Mouse (Mus musculus): ENCODE results near the gene Fcmr. TPM values are rescaled to one million over a fixed set of nuclear protein-coding genes. Genes with fewer than 3 reads are reported as not detected.

The Fcmr gene
- 9.7 and 15.4 TPM in 2 replicates for polyA plus RNA-seq (2012; rRNA removed)

DNA sequence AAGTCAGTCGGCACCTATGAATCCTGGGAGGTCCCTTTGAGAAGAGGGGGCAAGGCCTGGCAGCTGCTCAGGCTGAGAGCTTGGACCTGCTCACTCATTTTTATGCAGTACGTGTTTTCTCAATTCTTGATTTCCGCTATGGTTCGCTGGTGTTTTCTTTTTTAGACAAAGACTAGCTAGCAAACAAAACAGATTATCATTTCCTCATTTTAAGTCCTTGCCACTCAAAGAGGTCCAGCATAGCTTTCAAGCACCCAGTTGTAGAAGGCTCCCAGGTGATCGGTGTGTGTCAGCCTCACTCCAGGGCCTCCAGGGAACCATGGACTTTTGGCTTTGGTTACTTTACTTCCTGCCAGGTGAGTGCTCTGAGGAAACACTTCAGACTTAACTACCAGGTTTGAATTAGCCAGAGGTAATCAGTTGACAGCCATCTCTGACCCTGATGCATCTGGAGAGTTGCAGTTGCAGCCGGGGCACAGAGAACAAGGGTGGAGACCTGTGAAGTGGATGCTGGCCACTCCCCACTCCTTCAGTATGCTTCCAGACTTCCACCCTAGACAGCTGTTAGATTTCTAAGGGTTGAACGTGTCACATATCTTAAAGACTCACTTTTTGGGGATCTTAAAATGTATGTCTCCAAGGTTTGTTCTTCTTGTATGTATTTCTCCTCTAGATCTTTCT lies at the start of gene Fcmr:
Gene Fcmr, plus strand, starts transcription at position 129 of the 681 bp plus-strand sequence.
- Histone ChIP-seq H3K4me1 (replicated peaks; ENCODE audit: control insufficient read depth, insufficient read depth, low read length) (peaks cover 16% of the 10 kb centered on the region), H3K4me3 (ENCODE audit: control insufficient read depth, insufficient read depth, low read length) (no peak within 1 kb of the TSS), H3K36me3 (ENCODE audit: control insufficient read depth, insufficient read depth, low read length) (no peaks in the 10 kb centered on the region), H3K27me3 (ENCODE audit: control insufficient read depth, insufficient read depth, low read length) (no peaks in the 10 kb centered on the region), H3K27ac (ENCODE audit: control insufficient read depth, insufficient read depth, low read length) (no peak within 1 kb of the TSS; the same call in 1 of the 2 replicates)
- DNase-seq, result no peak
- WGBS, result 83% methylated on average over 7 of the region's 7 CpGs
- TF ChIP-seq POLR2A (IDR thresholded peaks at IDR 0.05; ENCODE audit: control insufficient read depth, extremely low read depth, insufficient read depth, low read length, poor library complexity) (no peak), CTCF (IDR thresholded peaks at IDR 0.05; ENCODE audit: borderline replicate concordance, control insufficient read depth, extremely low read depth, insufficient read depth, low read length, poor library complexity) (no peak)

DNA sequence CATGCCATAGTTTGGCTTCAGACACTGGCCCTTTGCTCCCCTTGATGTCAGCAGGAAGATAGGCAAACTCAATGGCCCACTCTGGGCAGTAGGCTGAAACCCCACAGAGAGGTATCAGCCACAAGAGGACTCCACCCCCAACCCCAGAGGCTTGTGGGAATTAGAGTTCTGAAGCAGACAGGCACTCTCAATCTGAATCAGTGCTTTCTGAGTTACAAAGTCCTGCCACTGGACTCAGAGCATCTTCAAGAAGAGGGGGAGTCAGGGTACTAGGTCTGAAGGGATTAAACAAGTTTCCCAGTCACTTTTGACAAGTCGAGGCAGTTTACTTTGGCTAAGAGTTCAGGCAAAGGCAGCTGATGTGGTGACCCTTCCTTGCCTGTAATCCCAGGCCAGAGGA lies 45.7 kb upstream of the Fcmr start:
- 88% methylated on average over 1 of the region's 1 CpGs for WGBS
- Histone ChIP-seq H3K27me3 (ENCODE audit: control insufficient read depth, insufficient read depth, low read length) (no peaks in the 10 kb centered on the region), H3K36me3 (ENCODE audit: control insufficient read depth, insufficient read depth, low read length) (no peaks in the 10 kb centered on the region), H3K27ac (ENCODE audit: control insufficient read depth, insufficient read depth, low read length) (no peak overlapping the region), H3K4me1 (replicated peaks; ENCODE audit: control insufficient read depth, insufficient read depth, low read length) (peaks cover 2% of the 10 kb centered on the region; the same call in 1 of the 2 replicates), H3K4me3 (ENCODE audit: control insufficient read depth, insufficient read depth, low read length) (no peak overlapping the region)
- no peak for DNase-seq
- TF ChIP-seq CTCF (IDR thresholded peaks at IDR 0.05; ENCODE audit: borderline replicate concordance, control insufficient read depth, extremely low read depth, insufficient read depth, low read length, poor library complexity), result no peak
- no peak for TF ChIP-seq POLR2A (IDR thresholded peaks at IDR 0.05; ENCODE audit: control insufficient read depth, extremely low read depth, insufficient read depth, low read length, poor library complexity)

DNA sequence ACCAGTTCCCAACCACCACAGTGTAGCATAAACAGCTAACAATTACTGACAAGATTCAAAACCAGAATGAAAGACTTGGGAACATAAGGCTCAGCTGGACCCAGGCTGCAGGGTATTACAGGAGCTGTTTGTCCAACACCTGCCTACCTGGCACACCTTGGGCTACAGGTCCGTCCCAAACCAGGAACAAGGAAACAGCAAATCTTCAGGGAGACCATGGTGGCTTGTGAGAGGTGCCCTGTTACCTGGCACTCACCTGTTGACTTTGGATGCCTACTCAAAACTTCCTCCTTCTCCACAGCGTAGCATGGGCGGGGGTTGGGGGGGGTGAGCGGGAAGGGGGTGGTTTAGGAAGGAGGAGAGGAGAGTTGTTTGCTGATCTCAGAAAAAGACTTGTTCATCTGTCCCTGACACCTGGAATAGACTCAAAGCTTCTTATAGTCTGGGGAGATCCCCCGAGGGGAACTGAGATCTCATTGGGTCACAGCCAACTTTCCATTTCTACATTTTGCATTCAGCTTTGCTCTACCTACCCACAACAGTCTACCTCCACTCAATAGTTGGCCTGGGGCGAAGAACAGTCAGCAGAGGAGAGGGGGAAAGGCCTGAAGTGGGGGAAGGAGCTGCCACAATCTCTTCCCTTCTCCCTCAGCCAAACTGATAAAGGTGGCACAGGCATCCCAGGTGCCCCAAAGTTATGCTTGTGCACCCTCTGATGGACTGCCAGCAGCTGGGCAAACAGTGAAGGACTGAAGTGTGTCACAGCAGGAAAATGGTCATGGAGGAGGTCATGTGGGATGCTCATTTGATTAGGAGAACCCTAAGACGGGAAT lies 44.9 kb upstream of the Fcmr start:
- Histone ChIP-seq H3K36me3 (ENCODE audit: control insufficient read depth, insufficient read depth, low read length) (no peaks in the 10 kb centered on the region), H3K27ac (ENCODE audit: control insufficient read depth, insufficient read depth, low read length) (no peak overlapping the region), H3K27me3 (ENCODE audit: control insufficient read depth, insufficient read depth, low read length) (no peaks in the 10 kb centered on the region), H3K4me3 (ENCODE audit: control insufficient read depth, insufficient read depth, low read length) (no peak overlapping the region), H3K4me1 (replicated peaks; ENCODE audit: control insufficient read depth, insufficient read depth, low read length) (peaks cover 4% of the 10 kb centered on the region; the same call in 1 of the 2 replicates)
- no peak for TF ChIP-seq POLR2A (IDR thresholded peaks at IDR 0.05; ENCODE audit: control insufficient read depth, extremely low read depth, insufficient read depth, low read length, poor library complexity)
- no peak for TF ChIP-seq CTCF (IDR thresholded peaks at IDR 0.05; ENCODE audit: borderline replicate concordance, control insufficient read depth, extremely low read depth, insufficient read depth, low read length, poor library complexity)
- DNase-seq, result no peak
- WGBS, result 61% methylated on average over 7 of the region's 7 CpGs

DNA sequence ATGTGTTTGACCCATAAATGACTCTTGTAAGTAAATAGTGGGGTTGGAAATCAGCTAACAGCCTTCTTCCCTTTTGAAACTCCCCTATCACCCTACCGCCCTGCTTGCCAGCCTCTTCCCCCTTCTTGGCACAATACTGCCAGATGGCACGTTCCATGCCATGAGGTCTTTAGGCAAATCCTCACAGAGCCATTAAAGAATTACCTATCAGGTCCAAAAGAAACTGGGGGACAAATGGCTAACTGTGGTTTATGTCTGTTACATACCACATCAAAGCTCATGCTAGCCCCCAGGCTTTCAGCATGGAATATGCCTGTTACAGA lies 44.4 kb upstream of the Fcmr start:
- no peak overlapping the region for H3K27ac ChIP-seq (ENCODE audit: control insufficient read depth, insufficient read depth, low read length)
- no peak overlapping the region for H3K4me3 ChIP-seq (ENCODE audit: control insufficient read depth, insufficient read depth, low read length)
- TF ChIP-seq CTCF (IDR thresholded peaks at IDR 0.05; ENCODE audit: borderline replicate concordance, control insufficient read depth, extremely low read depth, insufficient read depth, low read length, poor library complexity) (no peak), POLR2A (IDR thresholded peaks at IDR 0.05; ENCODE audit: control insufficient read depth, extremely low read depth, insufficient read depth, low read length, poor library complexity) (no peak)
- no peak for DNase-seq
- peaks cover 4% of the 10 kb centered on the region; the same call in 1 of the 2 replicates for H3K4me1 ChIP-seq (replicated peaks; ENCODE audit: control insufficient read depth, insufficient read depth, low read length)
- H3K36me3 ChIP-seq (ENCODE audit: control insufficient read depth, insufficient read depth, low read length), result no peaks in the 10 kb centered on the region
- H3K27me3 ChIP-seq (ENCODE audit: control insufficient read depth, insufficient read depth, low read length), result no peaks in the 10 kb centered on the region
- 89% methylated on average over 2 of the region's 2 CpGs for WGBS

DNA sequence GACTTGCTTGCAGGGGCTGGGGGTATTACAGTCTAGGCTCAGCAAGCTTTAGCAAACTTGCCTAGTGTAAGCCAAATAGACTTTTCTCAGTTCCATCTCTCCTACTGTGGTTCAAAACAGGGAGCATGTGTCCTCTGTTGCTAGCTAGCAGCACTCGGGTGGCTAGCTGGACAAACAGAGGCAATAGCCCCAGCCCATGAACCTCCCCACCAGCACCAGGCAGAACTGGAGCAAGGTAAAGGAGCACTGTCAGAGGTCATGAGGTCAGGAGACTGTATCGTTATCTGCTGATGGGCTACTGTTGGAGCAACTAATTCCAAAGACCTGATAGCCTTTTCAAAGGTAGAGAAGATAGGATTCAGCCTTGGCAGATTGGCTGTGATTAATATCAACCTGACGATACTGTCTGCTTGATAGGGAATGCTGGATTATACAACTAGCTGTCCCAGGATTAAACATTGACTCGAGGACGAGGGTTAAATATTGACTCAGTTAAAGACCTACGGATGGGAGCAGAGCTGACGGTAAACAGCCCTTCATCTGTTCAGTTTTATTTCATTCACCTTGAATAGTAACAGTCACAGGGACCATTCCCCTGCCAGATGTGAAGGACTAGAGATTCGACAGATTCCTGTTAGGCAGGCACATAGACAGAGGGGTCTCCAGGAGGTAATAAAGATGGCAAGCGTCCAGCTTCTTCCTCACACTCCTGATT lies 43.4 kb upstream of the Fcmr start:
- Histone ChIP-seq H3K4me3 (ENCODE audit: control insufficient read depth, insufficient read depth, low read length) (no peak overlapping the region), H3K27me3 (ENCODE audit: control insufficient read depth, insufficient read depth, low read length) (no peaks in the 10 kb centered on the region), H3K27ac (ENCODE audit: control insufficient read depth, insufficient read depth, low read length) (no peak overlapping the region), H3K4me1 (replicated peaks; ENCODE audit: control insufficient read depth, insufficient read depth, low read length) (peaks cover 4% of the 10 kb centered on the region; the same call in 1 of the 2 replicates), H3K36me3 (ENCODE audit: control insufficient read depth, insufficient read depth, low read length) (no peaks in the 10 kb centered on the region)
- no peak for DNase-seq
- 95% methylated on average over 9 of the region's 9 CpGs for WGBS
- TF ChIP-seq CTCF (IDR thresholded peaks at IDR 0.05; ENCODE audit: borderline replicate concordance, control insufficient read depth, extremely low read depth, insufficient read depth, low read length, poor library complexity), result no peak
- no peak for TF ChIP-seq POLR2A (IDR thresholded peaks at IDR 0.05; ENCODE audit: control insufficient read depth, extremely low read depth, insufficient read depth, low read length, poor library complexity)

DNA sequence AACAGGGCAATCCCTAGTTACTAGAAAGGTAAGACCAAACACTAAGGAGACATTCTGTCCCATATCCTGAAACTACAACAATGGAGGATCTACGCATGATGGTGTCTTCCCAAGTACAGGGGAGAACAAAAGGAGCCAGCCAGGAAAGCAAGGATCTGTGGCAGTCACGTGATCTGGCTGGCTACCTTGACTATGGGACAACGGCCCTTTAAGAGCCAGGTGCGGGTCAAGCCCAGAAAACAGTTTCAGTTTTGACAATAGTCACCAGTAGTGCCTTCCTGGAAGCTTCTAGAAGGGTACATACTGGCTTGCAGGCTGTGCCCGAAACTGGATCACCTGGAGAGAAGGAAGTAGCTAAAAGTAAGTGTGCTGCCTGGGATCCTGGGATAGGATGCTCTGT lies 39.0 kb upstream of the Fcmr start, which contains the start of gene Pigr:
Gene Pigr, plus strand, starts transcription at position 237 of the 400 bp plus-strand sequence.
- Histone ChIP-seq H3K36me3 (ENCODE audit: control insufficient read depth, insufficient read depth, low read length) (no peaks in the 10 kb centered on the region), H3K4me1 (replicated peaks; ENCODE audit: control insufficient read depth, insufficient read depth, low read length) (0 out of 2 replicates have a peak, but pooled peaks cover 2% of the 10 kb centered on the region), H3K27me3 (ENCODE audit: control insufficient read depth, insufficient read depth, low read length) (no peaks in the 10 kb centered on the region), H3K4me3 (ENCODE audit: control insufficient read depth, insufficient read depth, low read length) (no peak within 1 kb of the TSS), H3K27ac (ENCODE audit: control insufficient read depth, insufficient read depth, low read length) (no peak within 1 kb of the TSS)
- DNase-seq, result no peak
- TF ChIP-seq CTCF (IDR thresholded peaks at IDR 0.05; ENCODE audit: borderline replicate concordance, control insufficient read depth, extremely low read depth, insufficient read depth, low read length, poor library complexity), result no peak
- no peak for TF ChIP-seq POLR2A (IDR thresholded peaks at IDR 0.05; ENCODE audit: control insufficient read depth, extremely low read depth, insufficient read depth, low read length, poor library complexity)
- WGBS, result 94% methylated on average over 5 of the region's 5 CpGs
